Mouse (Mus musculus): ENCODE measurements around the gene Krcc1.

DNA sequence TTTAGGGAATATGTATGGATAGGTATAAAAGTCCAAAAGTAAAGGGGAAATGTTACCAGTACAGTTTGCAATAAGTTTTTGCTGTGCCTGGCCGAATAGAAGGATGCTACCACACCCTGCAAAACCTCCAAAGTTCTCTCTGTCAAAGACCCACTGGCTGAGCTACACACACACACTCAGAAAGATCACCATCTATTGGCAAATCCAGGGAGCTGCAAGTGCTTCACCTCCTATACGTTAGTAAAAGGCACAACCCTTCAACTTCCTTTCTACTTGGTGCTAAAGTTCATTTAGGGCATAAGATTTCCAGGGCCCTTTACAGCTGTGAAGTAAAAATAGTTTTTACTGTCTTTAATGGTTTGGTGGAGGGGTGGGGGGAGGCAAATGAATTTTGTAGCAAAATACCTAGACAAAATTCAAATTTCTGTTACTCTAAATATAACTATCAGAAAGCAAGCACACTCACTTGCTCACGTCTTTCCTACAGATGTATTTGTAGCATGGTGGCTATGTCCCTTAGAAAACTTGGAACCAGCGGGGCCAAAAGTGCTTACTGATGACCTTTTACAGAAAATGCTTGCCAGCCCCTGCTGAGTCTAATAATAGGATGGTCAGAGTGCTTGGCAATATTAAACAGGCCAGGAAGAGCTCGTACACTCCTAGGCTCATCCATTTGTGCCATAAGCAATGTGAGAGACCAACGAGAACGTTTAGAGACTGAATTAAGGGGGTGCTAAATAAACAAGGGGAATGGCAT, 2.4 kb upstream of the Krcc1 start:
- TF ChIP-seq POLR2A (IDR thresholded peaks at IDR 0.05; ENCODE audit: borderline replicate concordance, extremely low read depth, insufficient read depth, insufficient read length, poor library complexity, severe bottlenecking) (no peak), CTCF (IDR thresholded peaks at IDR 0.05; ENCODE audit: borderline replicate concordance, extremely low read depth, insufficient read depth, insufficient read length) (peak; percentile 32; the same call in 1 of the 2 replicates)
